Mouse (Mus musculus) gastrocnemius, adult 8-10 months (tissue): Measurements from ENCODE around the gene Kng1. TPM values are rescaled to one million over a fixed set of nuclear protein-coding genes. Genes with fewer than 3 reads are reported as not detected.
A peak's percentile ranks its signal among the peaks of the same experiment; 100 is the strongest.
"Not testable (repeated sequence)": the region's sequence is repeated elsewhere in the genome, so short reads cannot be mapped to it uniquely, and the experiment has no call there.

Source experiments
- DNase-seq, 2 experiments: peaks; one replicate each; pipeline ENCODE4 v3.0.0; 2022; ENCODE audit warnings: low spot score in 2 of 2
- total RNA-seq, 4 experiments: library from RNA; stranded (reverse); gene quantifications; 2 replicates each; pipeline ENCODE4 v1.2.4; 2022

Gene Kng1
- total RNA-seq, 4 experiments from 2014 or later = 0.70 TPM; not detected in 3

GRCm38 (mm10) chr16:23093321-23093953 lies 35.8 kb downstream of the Kng1 start:
- DNase-seq = no peak

- DNase-seq = no peak
These were observed 36.5 kb downstream of the Kng1 start for GRCm38 (mm10) chr16:23094136-23094535.

- not testable (repeated sequence) for DNase-seq
These were observed 37.9 kb downstream of the Kng1 start for GRCm38 (mm10) chr16:23095581-23095980.

- DNase-seq = not testable (repeated sequence)
These were observed 39.2 kb downstream of the Kng1 start for GRCm38 (mm10) chr16:23096886-23097285.

GRCm38 (mm10) chr16:23097290-23098104 lies 39.8 kb downstream of the Kng1 start:
- not testable (repeated sequence) for DNase-seq

DNA sequence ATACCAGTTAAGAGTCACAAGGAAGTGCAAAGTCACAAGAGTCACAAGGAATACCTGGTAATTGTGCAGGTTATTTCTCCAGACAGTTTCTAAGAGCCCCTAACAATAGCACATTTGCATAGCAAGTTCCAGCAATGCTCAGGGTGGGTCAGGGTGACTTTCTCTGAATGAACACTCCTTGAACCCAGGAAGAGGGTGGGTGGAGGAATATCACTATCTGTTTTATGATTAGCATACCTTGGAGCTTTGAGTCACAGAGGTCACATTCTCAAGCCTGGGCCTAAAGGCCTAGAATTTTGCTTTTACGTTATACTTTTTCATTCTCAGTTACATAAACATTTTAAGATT lies 40.4 kb downstream of the Kng1 start:
- not testable (repeated sequence) for DNase-seq

DNA sequence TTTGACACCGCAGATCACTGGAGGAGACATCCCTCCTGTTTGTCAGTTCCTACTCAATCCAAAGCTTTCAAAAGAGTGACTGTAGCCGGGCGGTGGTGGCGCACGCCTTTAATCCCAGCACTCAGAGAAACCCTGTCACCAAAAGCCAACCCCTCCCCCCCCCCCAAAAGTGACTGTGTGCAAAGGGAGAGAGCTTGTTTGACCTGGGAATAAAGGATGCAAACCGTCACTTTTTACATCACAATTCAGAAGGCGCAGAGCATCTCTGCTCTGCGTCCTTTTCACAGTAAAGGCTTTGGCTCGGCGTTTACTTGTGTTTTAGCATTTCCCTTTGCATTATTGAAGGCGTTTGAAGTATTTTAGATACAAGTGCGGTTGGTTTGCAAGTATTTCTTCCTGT lies 42.0 kb downstream of the Kng1 start:
- no peak for DNase-seq

DNA sequence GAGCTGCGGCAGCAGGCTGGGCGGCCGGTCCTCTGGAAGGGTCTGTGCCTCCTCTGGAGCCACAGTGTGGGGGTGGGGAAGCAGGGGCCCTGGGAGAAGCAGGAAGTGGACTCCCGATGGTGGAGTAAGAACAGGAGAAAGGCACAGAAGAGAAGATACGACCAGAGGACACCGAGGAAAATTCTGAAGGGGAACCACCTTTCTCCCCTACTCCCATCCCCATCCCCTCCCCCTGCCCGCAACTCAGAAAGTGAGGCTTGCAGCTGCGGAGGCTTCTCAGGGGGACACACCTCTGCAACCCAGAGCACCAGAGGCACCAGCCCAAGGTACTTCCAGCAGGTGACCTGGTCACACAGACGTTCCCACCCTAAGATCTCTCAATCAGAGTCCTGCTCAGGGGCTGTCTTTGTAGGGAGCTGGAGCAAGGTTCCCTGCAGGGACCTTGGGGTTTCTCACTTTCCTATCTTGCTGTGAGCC lies 42.5 kb downstream of the Kng1 start:
- no peak for DNase-seq

DNA sequence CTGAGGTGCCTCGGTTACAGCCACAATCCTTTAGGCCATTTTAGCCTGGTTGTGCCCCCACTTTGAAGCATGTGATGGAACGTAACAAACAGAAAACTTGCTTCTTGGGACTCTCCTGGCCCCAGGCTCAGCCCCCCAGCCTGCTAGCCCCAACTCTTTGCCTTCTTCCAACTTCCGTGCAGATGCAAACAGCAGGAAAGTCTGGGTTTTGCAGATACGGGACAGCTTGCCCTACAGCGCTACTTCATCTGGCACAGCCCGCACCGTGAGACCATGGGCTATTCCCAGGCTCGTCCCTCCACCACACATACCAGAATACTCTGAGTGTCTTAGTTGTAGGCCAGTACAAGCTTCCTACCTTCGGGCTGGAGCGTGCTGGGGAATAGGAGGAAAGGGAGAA lies 42.9 kb downstream of the Kng1 start:
- DNase-seq = no peak

- no peak for DNase-seq
These were observed 44.8 kb downstream of the Kng1 start for GRCm38 (mm10) chr16:23102340-23103037.

GRCm38 (mm10) chr16:23103038-23103745 lies 45.5 kb downstream of the Kng1 start:
- no peak for DNase-seq

DNA sequence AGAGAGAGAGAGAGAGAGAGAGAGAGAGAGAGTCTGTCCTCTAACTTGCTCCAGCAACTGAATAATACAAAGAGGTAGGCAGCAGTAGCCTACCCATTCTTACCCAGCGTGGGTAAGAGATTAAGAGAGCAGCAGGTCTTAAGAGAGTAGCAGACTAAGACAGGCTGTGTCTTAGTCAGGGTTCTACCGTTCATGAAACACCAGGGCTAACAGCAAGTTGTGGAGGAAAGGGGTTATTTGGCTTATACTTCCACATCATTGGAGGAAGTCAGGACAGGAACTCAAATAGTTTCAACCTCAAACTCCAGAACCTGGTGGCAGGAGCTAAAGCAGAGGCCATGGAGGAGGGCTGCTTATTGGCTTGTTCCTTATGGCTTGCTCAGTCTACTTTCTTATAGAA lies 46.2 kb downstream of the Kng1 start:
- no peak for DNase-seq

DNA sequence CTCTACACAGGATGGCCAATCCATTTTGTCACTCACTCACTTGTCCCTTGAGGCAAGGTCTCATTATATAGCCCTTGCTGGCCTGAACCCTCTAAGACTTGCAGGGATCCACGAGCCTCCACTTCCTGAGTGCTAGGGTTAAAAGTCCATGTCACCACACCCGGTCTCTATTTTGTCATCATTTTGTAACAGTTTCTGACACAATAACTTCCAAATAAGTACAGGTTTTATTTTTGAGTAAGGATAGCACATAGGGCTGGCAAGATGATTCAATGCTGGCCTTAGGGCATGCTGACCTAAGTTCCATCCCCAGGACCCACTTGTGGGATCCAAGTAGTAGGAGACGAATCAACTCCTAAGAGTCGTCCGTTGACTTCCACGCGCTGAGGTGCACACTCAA lies 48.5 kb downstream of the Kng1 start:
- DNase-seq = no peak

DNA sequence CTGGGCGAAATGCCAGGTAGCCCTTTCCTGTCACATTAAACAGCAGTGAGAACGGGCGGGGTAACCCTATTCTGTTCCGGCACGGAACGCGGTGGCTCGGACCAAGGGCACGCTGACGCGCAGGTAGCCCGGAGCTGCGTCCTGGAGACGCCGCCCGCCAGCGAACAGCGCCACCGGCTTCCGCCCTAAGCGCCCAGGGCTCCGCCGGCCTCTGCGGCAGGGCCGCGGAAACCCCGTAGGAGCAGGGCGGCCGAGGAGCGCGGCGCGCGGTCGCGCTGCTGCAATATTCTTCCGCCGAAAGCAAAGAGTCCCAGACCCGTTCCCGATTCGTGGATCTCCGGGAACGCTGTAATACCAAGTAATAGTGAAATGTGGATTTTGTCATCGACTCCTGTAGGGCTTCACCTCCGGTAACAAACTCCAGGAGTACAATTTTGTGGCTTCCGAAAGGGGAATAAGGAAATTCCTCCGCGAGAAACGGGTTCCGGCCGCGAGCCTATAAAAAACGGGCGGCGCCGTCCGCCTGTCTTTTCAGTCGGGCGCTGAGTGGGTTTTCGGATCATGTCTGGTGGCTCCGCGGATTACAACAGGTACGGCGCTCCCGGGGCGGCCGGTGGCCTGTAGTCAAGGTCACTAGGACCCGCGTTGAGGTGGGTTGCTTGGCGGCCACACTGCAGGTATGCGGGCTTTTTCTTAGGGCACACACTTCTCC lies 49.7 kb downstream of the Kng1 start, which contains the start of gene Eif4a2:
Gene Eif4a2 (plus strand): TSS at position 214 of the 712 bp plus-strand sequence.
- peak; percentile 86 to 90 for DNase-seq

DNA sequence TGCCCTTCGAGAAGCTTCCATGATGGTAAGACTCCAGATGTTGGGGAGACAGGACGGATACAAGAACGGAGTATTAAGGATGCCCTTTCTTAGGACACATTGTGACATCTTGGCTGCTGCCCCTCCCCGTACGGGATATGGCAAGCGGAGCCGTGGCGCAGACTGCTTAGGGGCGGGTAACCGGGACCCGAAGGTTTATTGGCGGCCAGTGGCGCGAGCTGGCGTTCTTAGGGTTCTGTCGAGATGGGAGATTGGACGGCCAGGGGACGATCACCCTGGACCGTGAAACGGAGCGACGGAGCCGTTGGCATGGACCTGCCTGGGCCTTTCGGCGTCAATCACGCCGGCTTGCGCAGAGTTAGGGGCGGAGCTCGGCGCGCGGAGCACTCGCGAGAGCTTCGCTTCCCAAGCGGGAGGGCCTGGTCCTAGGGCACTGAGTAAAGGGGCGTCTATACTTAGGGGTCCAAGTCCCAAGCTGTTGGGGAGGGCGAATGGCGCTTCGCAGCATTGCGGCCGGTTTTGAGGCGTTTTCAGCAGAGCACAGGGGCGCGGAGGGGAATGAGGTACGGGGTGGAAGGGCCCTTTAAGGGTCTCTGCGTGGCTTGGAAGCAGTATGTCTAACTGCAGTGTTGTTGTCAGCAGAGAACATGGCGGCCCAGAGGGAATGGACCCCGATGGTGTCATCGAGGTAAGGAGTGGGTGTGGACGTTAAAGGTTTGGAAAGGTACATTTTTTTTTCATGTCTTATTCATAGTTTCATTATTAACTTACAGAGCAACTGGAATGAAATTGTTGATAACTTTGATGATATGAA lies 50.5 kb downstream of the Kng1 start:
- DNase-seq = peak; percentile 52 to 74

DNA sequence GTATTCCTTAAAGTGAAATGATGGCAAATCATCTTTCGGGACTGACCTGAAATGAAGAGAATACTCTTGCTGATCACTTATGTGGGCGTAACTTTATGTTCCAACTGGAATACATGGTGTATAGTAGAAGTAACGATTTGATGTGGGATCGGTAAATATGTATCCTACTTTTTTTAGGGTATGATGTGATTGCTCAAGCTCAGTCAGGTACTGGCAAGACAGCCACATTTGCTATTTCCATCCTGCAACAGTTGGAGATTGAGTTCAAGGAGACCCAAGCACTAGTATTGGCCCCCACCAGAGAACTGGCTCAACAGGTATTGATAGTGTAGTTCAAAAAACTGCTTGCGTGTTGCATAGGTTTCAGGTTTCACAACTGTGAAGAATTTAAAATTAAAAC lies 51.3 kb downstream of the Kng1 start:
- no peak for DNase-seq

GRCm38 (mm10) chr16:23109350-23110280 lies 52.0 kb downstream of the Kng1 start:
- no peak for DNase-seq

GRCm38 (mm10) chr16:23112348-23112747 lies 54.7 kb downstream of the Kng1 start:
- no peak for DNase-seq
